Mouse (Mus musculus) embryonic facial prominence, embryonic 11.5 days (tissue): ENCODE data around the gene Tmem262. TPM values are rescaled to one million over a fixed set of nuclear protein-coding genes. Genes with fewer than 3 reads are reported as not detected.

ENCODE experiments used
- ATAC-seq: fragments of 200-750 bp; cut with Nextera tagmentation; replicated peaks from 2 replicates; pipeline ENCODE4 v1.8.0; 2017; ENCODE audit warnings: low read depth; ENCODE audit not compliant: insufficient number of reproducible peaks, low FRiP score, low TSS enrichment
- DNase-seq: peaks from one replicate; pipeline ENCODE4 v3.0.0-alpha.2; 2015; ENCODE audit warnings: low spot score
- H3K27ac ChIP-seq: fragments of 300-500 bp; sonication (generic); replicated peaks from 2 replicates; pipeline ENCODE4 v1.5.1; 2014; ENCODE audit warnings: mild to moderate bottlenecking, low read depth, low read length, control low read depth
- H3K27me3 ChIP-seq: fragments of 300-500 bp; sonication (generic); 2 replicates; pipeline ENCODE4 v1.6.1; 2014; ENCODE audit warnings: mild to moderate bottlenecking, low read length, moderate library complexity, mixed read lengths; ENCODE audit not compliant: control insufficient read depth, insufficient read depth
- H3K36me3 ChIP-seq: fragments of 300-500 bp; sonication (generic); replicated peaks from 2 replicates; pipeline ENCODE4 v1.6.1; 2014; ENCODE audit warnings: low read depth, mild to moderate bottlenecking, low read length, moderate library complexity, mixed read lengths; ENCODE audit not compliant: control insufficient read depth, insufficient read depth
- H3K4me1 ChIP-seq: fragments of 300-500 bp; sonication (generic); 2 replicates; pipeline ENCODE4 v1.6.1; 2014; ENCODE audit warnings: low read length, mixed read lengths; ENCODE audit not compliant: control insufficient read depth, insufficient read depth
- H3K4me2 ChIP-seq: fragments of 300-500 bp; sonication (generic); 2 replicates; pipeline ENCODE4 v1.6.1; 2014; ENCODE audit warnings: low read depth, mild to moderate bottlenecking, control low read depth, low read length, moderate library complexity
- H3K4me3 ChIP-seq: fragments of 300-500 bp; sonication (generic); 2 replicates; pipeline ENCODE4 v1.5.1; 2014; ENCODE audit warnings: low read depth, low read length, control low read depth
- H3K9ac ChIP-seq: fragments of 300-500 bp; sonication (generic); replicated peaks from 2 replicates; pipeline ENCODE4 v1.6.1; 2014; ENCODE audit warnings: mild to moderate bottlenecking, control low read depth, low read length
- H3K9me3 ChIP-seq: fragments of 300-500 bp; sonication (generic); replicated peaks from 2 replicates; pipeline ENCODE4 v1.6.1; 2016; ENCODE audit warnings: mild to moderate bottlenecking, low read length, inconsistent platforms, mixed read lengths; ENCODE audit not compliant: control insufficient read depth
- WGBS: fragments of 180-500 bp; shearing (Covaris S2); extraction: QIAGEN DNeasy Blood & Tissue Kit; methylation state at CpG from one replicate; pipeline ENCODE4 v1.1.7; 2014; 5-methylcytosine and 5-hydroxymethylcytosine counted together
- polyA plus RNA-seq: library from polyadenylated mRNA; unstranded; fragments of >200 nt; fragmentation: Nextera tagmentation; extraction: Ambion mirVana; gene quantifications from 2 replicates; pipeline ENCODE4 v1.2.1, GENCODE M21; 2014

The Tmem262 gene
- polyA plus RNA-seq, 1 experiment from 2014 or later, result not detected

- Histone ChIP-seq H3K36me3 (no peaks in the 10 kb centered on the region; the same call in none of the 2 replicates), H3K4me3 (no peak overlapping the region)
- no peak for DNase-seq
Measured at GRCm38 (mm10) chr19:6071261-6071660, 8.6 kb upstream of the Tmem262 start.

GRCm38 (mm10) chr19:6073889-6074288 lies 5.9 kb upstream of the Tmem262 start:
- H3K27me3 ChIP-seq, result no peaks in the 10 kb centered on the region
- DNase-seq (no peak), ATAC-seq (no peak)
- no peaks in the 10 kb centered on the region; the same call in 1 of the 2 replicates for H3K4me1 ChIP-seq
- H3K36me3 ChIP-seq, result no peaks in the 10 kb centered on the region; the same call in none of the 2 replicates
- no peak overlapping the region for H3K9ac ChIP-seq
- no peak overlapping the region for H3K27ac ChIP-seq
- WGBS, result 91% methylated on average over 5 of the region's 5 CpGs
- H3K4me3 ChIP-seq, result no peak overlapping the region
- no peaks in the 10 kb centered on the region for H3K9me3 ChIP-seq
- H3K4me2 ChIP-seq, result no peak overlapping the region

More at GRCm38 (mm10) chr19:6071261-6071660, 8.6 kb upstream of the Tmem262 start:
- Histone ChIP-seq H3K9me3 (no peaks in the 10 kb centered on the region), H3K4me1 (peaks cover 2% of the 10 kb centered on the region), H3K27me3 (no peaks in the 10 kb centered on the region), H3K27ac (no peak overlapping the region), H3K4me2 (no peak overlapping the region), H3K9ac (no peak overlapping the region)
- no peak for ATAC-seq
- 93% methylated on average over 19 of the region's 19 CpGs for WGBS

GRCm38 (mm10) chr19:6076564-6077393 lies 3.1 kb upstream of the Tmem262 start, which contains the start of gene Vps51:
Gene Vps51, minus strand, starts transcription at chr19:6077231.
- ATAC-seq (peak; percentile 71), DNase-seq (peak; percentile 93)
- no peaks in the 10 kb centered on the region for H3K4me1 ChIP-seq
- H3K27me3 ChIP-seq, result no peaks in the 10 kb centered on the region
- peak within 1 kb of the TSS; percentile 53; the same call in 1 of the 2 replicates for H3K27ac ChIP-seq
- H3K9me3 ChIP-seq, result no peaks in the 10 kb centered on the region
- H3K36me3 ChIP-seq, result no peaks in the 10 kb centered on the region; the same call in 1 of the 2 replicates
- peak within 1 kb of the TSS; percentile 72 for H3K4me3 ChIP-seq
- peak within 1 kb of the TSS; percentile 86 for H3K9ac ChIP-seq
- under 1% methylated on average over 33 of the region's 33 CpGs for WGBS
- H3K4me2 ChIP-seq, result peak within 1 kb of the TSS; percentile 77

- Histone ChIP-seq H3K27me3 (no peaks in the 10 kb centered on the region), H3K27ac (no peak within 1 kb of the TSS), H3K9ac (no peak within 1 kb of the TSS), H3K4me1 (no peaks in the 10 kb centered on the region), H3K4me3 (no peak within 1 kb of the TSS), H3K9me3 (no peaks in the 10 kb centered on the region), H3K4me2 (no peak within 1 kb of the TSS), H3K36me3 (peaks cover 4% of the 10 kb centered on the region)
- WGBS, result 87% methylated on average over 9 of the region's 9 CpGs
- no peak for ATAC-seq
- DNase-seq, result no peak
Measured at GRCm38 (mm10) chr19:6082156-6082555, 2.3 kb downstream of the Tmem262 start, which contains the start of gene Gm28374. Gene Gm28374, minus strand, starts transcription at chr19:6082256.

- Histone ChIP-seq H3K9ac (peak within 1 kb of the TSS; percentile 74), H3K4me1 (no peaks in the 10 kb centered on the region), H3K9me3 (no peaks in the 10 kb centered on the region), H3K27me3 (no peaks in the 10 kb centered on the region), H3K36me3 (peaks cover 6% of the 10 kb centered on the region), H3K4me3 (peak within 1 kb of the TSS; percentile 77), H3K27ac (no peak within 1 kb of the TSS), H3K4me2 (peak within 1 kb of the TSS; percentile 80)
- DNase-seq, result peak; percentile 99
- WGBS, result under 1% methylated on average over 58 of the region's 58 CpGs
- peak; percentile 84 for ATAC-seq
Measured at GRCm38 (mm10) chr19:6084478-6085248, 4.8 kb downstream of the Tmem262 start, which contains the start of the genes Zfpl1 and Cdca5. Gene Zfpl1, minus strand, starts transcription at chr19:6084956. Gene Cdca5, plus strand, starts transcription at chr19:6084983.

- Histone ChIP-seq H3K4me1 (no peaks in the 10 kb centered on the region), H3K27ac (no peak overlapping the region), H3K9me3 (no peaks in the 10 kb centered on the region), H3K27me3 (no peaks in the 10 kb centered on the region), H3K4me3 (peak overlapping the region; percentile 77), H3K4me2 (peak overlapping the region; percentile 80), H3K9ac (peak overlapping the region; percentile 74), H3K36me3 (peaks cover 6% of the 10 kb centered on the region)
- under 1% methylated on average over 17 of the region's 17 CpGs for WGBS
- peak; percentile 25; the same call in 1 of the 2 replicates for ATAC-seq
- DNase-seq, result peak; percentile 81
Measured at GRCm38 (mm10) chr19:6085417-6085879, 5.6 kb downstream of the Tmem262 start.

GRCm38 (mm10) chr19:6088841-6089240 lies 9.0 kb downstream of the Tmem262 start:
- DNase-seq (no peak), ATAC-seq (no peak)
- Histone ChIP-seq H3K36me3 (peaks cover 3% of the 10 kb centered on the region), H3K4me2 (no peak overlapping the region), H3K27me3 (no peaks in the 10 kb centered on the region), H3K4me1 (no peaks in the 10 kb centered on the region), H3K4me3 (no peak overlapping the region), H3K27ac (no peak overlapping the region), H3K9ac (no peak overlapping the region), H3K9me3 (no peaks in the 10 kb centered on the region)
- WGBS, result 93% methylated on average over 13 of the region's 13 CpGs
